27 mouse cellular contexts compared by ENCODE assay signal in genomic region chr11:106016440-106016839, GRCm38 (mm10). TPM values are rescaled to one million over a fixed set of nuclear protein-coding genes. Genes with fewer than 3 reads are reported as not detected.
"Had no signal": no experiment of that assay in that cellular context is flagged by ENCODE, and none has a peak within 500 bp of the region (broad histone marks: within the 10 kb centered on the region; RNA-seq: fewer than 3 reads in every experiment).

No protein-coding gene starts in this region.

- ATAC-seq: hindbrain, postnatal 0 days; intestine, embryonic 16.5 days had no signal

- DNase-seq: gastrocnemius, postnatal 14 days; heart, adult 18-20 months; heart, postnatal 10 days; heart, postnatal 4 days; kidney, adult 11 months; kidney, adult 2 months; kidney, adult 9 months; kidney, postnatal 14 days; kidney, postnatal 36 days; layer of hippocampus, adult 9-11 months; layer of hippocampus, postnatal 36 days; left cerebral cortex, postnatal 4 days; liver, embryonic 13.5 days had no signal

RNA-seq across cellular contexts. Expression of gene Kcnh6, which starts 8.5 kb away (rescaled TPM):
- total RNA-seq: gastrocnemius, adult 18-20 months; gastrocnemius, adult 8-10 months; gastrocnemius, postnatal 14 days; granulocyte monocyte progenitor cell, adult 5-6 weeks; heart, adult 8-10 months; liver, adult 2 months had no signal

RNA-seq across cellular contexts. Expression of gene Ace3, which starts 22.0 kb away (rescaled TPM):
- total RNA-seq: gastrocnemius, adult 18-20 months; gastrocnemius, adult 8-10 months; gastrocnemius, postnatal 14 days; gastrocnemius, postnatal 4 days; granulocyte monocyte progenitor cell, adult 5-6 weeks; heart, adult 18-20 months; heart, adult 8-10 months; heart, postnatal 10 days; heart, postnatal 25 days; heart, postnatal 4 days; hindbrain, postnatal 0 days; layer of hippocampus, adult 18-20 months; layer of hippocampus, adult 8-10 months; layer of hippocampus, postnatal 14 days; layer of hippocampus, postnatal 36 days; left cerebral cortex, adult 2 months; left cerebral cortex, postnatal 25 days; left cerebral cortex, postnatal 4 days; liver, adult 2 months had no signal

RNA-seq across cellular contexts. Expression of gene Ace, which starts 48.7 kb away (rescaled TPM):
- total RNA-seq: granulocyte monocyte progenitor cell, adult 5-6 weeks had no signal
